Mouse (Mus musculus): ENCODE data around the gene Gm3404. TPM values are rescaled to one million over a fixed set of nuclear protein-coding genes. Genes with fewer than 3 reads are reported as not detected.
"Not testable (repeated sequence)": the region's sequence is repeated elsewhere in the genome, so short reads cannot be mapped to it uniquely, and the experiment has no call there.

Gene Gm3404
- polyA plus RNA-seq, 1 experiment from 2014 or later = not detected

GRCm38 (mm10) chr5:146571830-146572734, 46.5 kb downstream of the Gm3404 start:
- H3K27me3 ChIP-seq; H3K9ac ChIP-seq; H3K4me1 ChIP-seq; ATAC-seq (ENCODE audit: insufficient number of reproducible peaks, insufficient read depth, low FRiP score, low TSS enrichment, low read depth); H3K4me3 ChIP-seq; H3K36me3 ChIP-seq; H3K27ac ChIP-seq; H3K4me2 ChIP-seq; H3K9me3 ChIP-seq: not testable (repeated sequence)
- WGBS = 62% methylated on average over 6 of the region's 6 CpGs

- not testable (repeated sequence) for H3K9ac ChIP-seq; H3K9me3 ChIP-seq; H3K4me3 ChIP-seq; H3K27ac ChIP-seq; H3K36me3 ChIP-seq; H3K27me3 ChIP-seq; H3K4me1 ChIP-seq; ATAC-seq (ENCODE audit: insufficient number of reproducible peaks, insufficient read depth, low FRiP score, low TSS enrichment, low read depth); H3K4me2 ChIP-seq
- 87% methylated on average over 4 of the region's 4 CpGs for WGBS
These were observed 47.1 kb downstream of the Gm3404 start for GRCm38 (mm10) chr5:146572735-146573042.

DNA sequence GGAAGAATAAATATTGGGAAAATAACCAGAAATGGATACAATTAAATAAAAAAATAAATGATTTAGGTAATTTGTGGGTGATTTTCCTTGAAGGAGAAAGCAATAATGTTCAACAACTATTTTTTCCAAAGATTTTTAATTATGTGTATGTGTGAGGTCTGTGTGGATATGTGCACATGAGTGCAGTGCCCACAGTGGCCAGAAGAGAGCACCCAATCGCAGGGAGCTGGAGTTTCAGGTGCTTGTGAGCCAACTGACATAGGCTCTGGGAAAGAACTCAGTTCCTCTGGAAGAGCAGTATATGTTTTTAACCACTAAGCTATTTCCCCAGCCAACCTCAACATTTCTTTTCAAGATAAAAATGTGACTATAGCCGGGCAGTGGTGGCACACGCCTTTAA, 51.1 kb downstream of the Gm3404 start:
- Histone ChIP-seq H3K4me1 (no peaks in the 10 kb centered on the region), H3K27ac (no peak overlapping the region), H3K9me3 (no peaks in the 10 kb centered on the region), H3K27me3 (peaks cover 3% of the 10 kb centered on the region; the same call in 1 of the 2 replicates), H3K9ac (no peak overlapping the region), H3K36me3 (no peaks in the 10 kb centered on the region), H3K4me2 (no peak overlapping the region), H3K4me3 (no peak overlapping the region)
- 90% methylated on average over 3 of the region's 3 CpGs for WGBS
- ATAC-seq (ENCODE audit: insufficient number of reproducible peaks, insufficient read depth, low FRiP score, low TSS enrichment, low read depth) = no peak

Other genes with a start within 250 kb of the Gm3404 start
- gene Wasf3, start 140.8 kb upstream of the Gm3404 start, polyA plus RNA-seq (2015; fragmentation: Nextera tagmentation; extraction: Ambion mirVana) = 4.8 and 4.9 TPM in 2 replicates
- not detected in 2 replicates for gene Gm6408, start 43.8 kb upstream of the Gm3404 start, polyA plus RNA-seq (2015; fragmentation: Nextera tagmentation; extraction: Ambion mirVana)
- not detected in 2 replicates for gene Gm6370, start 34.4 kb upstream of the Gm3404 start, polyA plus RNA-seq (2015; fragmentation: Nextera tagmentation; extraction: Ambion mirVana)
- gene 4930449I24Rik, start 23.4 kb upstream of the Gm3404 start, polyA plus RNA-seq (2015; fragmentation: Nextera tagmentation; extraction: Ambion mirVana) = not detected in 2 replicates
- gene Gm3402, start 11.7 kb upstream of the Gm3404 start, polyA plus RNA-seq (2015; fragmentation: Nextera tagmentation; extraction: Ambion mirVana) = not detected in 2 replicates
- not detected in 2 replicates for gene Gm3409, start 11.8 kb downstream of the Gm3404 start, polyA plus RNA-seq (2015; fragmentation: Nextera tagmentation; extraction: Ambion mirVana)
- not detected in 2 replicates for gene Gm3415, start 30.3 kb downstream of the Gm3404 start, polyA plus RNA-seq (2015; fragmentation: Nextera tagmentation; extraction: Ambion mirVana)
- gene Gpr12, start 59.4 kb downstream of the Gm3404 start, polyA plus RNA-seq (2015; fragmentation: Nextera tagmentation; extraction: Ambion mirVana) = 0.10 and 0.78 TPM in 2 replicates

Measured in embryonic facial prominence, embryonic 13.5 days (tissue).